Mouse (Mus musculus): ENCODE results near the gene Macf1.
"Not testable (repeated sequence)": the region's sequence is repeated elsewhere in the genome, so short reads cannot be mapped to it uniquely, and the experiment has no call there.

The Macf1 gene

DNA sequence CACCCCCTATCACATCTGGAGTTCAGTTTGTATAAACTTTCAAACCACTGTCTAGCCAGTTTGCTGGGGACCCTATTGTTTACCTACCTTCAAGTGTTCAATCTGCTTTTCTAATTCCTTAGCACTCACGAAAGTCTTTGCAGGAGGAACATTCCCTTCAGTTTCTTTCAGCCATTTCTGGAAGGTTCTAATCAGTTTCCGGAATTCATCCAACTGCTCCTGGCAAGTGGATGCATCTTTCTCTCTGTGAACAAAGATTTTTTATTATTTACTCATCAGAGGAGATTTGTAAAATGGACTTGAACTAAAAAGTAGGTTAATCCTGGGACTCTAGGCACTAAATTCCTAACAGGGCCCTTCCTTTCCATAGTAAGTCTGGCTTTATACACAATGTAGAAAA, 236.1 kb downstream of the Macf1 start:
- DNase-seq (ENCODE audit: low read depth, low spot score), result no peak

DNA sequence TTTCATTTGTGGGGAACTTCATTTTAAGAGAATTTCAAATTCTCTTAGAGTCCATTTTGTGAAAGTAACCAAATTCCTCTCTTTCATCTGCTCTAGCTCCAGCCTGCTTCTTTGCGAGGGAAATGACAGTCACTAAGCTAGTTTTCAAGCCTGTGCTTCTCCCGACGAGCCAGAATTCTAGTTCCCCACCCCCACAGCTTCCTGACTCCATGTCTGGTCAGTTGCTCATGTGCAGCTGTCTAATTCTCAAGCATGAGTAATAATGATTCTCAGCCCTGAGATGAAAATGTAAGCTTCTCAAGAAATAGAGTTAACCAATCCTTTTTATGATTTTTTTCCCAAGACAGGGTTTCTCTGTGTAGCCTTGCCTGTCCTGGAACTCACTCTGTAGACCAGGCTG, 236.9 kb downstream of the Macf1 start:
- DNase-seq (ENCODE audit: low read depth, low spot score), result no peak

DNA sequence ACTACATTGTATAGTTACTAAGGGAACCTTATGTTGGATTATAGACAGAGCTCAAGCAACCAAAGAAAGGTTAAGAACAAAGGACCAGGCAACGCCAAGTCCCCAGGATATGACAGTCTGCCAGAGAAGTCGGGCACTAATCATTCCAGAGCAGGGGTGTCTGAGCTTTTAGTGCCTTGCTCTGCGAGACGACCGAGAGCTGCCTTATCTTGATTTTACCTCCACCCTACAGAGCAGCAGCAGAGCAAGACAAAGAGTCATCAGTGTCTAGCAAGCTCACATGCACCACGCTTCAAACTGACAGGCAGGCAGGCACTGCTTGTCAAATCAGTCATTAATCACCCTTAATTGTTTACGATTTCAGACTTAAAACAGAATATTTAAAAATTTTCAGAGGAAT, 237.4 kb downstream of the Macf1 start:
- DNase-seq (ENCODE audit: low read depth, low spot score), result no peak

DNA sequence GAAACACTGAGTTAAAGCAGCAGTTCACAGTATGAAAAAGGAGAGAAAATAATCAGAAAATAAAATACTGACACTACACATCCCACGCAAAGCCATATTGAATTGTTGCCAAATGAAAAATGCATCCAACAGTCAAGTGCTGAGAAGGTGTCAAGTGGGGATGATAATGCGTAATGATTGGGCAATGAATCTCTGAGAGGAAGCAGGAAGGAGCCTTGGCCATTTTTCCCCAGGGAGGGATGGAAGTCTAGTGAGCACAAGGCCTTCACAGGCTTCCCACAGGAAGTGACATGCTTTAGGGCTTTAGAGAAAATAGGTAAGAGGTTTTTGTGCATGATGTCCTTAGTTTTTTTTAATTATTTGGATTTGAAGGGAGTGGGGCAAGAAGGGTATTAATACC, 237.9 kb downstream of the Macf1 start:
- DNase-seq (ENCODE audit: low read depth, low spot score), result not testable (repeated sequence)

DNA sequence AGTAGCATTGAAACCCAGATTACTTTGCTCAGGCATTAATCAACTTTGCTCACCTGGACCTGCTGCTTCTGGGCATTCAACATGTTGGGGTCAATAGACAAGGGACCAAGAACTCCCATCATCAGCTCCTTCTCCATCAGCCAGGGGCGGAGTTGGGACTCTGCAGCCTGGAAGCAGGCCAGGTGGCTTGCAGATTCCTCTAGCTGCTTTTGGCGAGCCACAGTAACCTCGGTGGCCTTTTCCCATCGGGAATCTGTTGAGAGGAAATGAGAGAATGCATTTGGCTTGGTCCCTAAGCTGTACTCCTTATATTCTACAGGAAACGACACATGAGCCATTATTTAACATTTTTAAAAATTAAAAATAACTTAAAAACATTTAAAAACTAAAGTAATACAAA, 245.7 kb downstream of the Macf1 start:
- no peak for DNase-seq (ENCODE audit: low read depth, low spot score)

DNA sequence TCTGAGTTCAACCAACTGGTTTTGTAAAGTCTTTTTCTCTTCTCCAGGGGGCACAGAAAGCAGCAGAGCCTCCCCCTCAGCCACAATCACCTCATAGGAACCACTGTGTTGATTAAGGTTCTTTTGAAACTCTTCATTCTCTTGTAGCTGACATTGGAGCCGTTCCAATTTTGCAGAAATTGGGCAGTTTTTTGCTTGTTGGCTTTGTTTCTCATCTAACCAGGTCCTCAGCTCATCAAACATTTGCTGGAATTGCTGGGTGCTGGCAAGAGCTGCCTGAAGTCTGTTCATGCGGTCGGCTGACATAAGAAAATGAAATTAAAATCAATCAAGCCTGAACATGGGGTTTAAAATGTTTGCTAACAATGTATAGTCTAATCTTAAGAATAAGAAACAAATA, 251.0 kb downstream of the Macf1 start:
- DNase-seq (ENCODE audit: low read depth, low spot score), result no peak

DNA sequence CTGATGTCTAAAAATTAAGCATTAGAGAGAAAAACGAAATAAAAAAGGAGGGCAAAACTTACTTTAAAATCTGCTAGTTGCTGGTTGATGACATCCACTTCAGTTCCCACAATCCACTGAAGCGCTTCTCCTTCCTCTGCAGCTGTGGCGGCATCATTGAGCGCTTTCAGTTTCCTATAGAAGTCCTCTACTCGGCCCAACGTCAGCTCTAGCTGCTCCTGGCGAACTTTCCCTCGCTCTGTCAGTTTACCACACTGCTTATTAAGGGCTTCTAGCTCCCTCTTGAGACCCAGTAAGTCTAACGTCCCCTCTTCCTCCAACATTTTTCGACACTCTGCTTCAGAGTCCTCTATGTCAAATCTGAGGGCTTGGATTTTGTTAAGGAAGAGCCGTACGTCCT, 252.2 kb downstream of the Macf1 start:
- no peak for DNase-seq (ENCODE audit: low read depth, low spot score)

DNA sequence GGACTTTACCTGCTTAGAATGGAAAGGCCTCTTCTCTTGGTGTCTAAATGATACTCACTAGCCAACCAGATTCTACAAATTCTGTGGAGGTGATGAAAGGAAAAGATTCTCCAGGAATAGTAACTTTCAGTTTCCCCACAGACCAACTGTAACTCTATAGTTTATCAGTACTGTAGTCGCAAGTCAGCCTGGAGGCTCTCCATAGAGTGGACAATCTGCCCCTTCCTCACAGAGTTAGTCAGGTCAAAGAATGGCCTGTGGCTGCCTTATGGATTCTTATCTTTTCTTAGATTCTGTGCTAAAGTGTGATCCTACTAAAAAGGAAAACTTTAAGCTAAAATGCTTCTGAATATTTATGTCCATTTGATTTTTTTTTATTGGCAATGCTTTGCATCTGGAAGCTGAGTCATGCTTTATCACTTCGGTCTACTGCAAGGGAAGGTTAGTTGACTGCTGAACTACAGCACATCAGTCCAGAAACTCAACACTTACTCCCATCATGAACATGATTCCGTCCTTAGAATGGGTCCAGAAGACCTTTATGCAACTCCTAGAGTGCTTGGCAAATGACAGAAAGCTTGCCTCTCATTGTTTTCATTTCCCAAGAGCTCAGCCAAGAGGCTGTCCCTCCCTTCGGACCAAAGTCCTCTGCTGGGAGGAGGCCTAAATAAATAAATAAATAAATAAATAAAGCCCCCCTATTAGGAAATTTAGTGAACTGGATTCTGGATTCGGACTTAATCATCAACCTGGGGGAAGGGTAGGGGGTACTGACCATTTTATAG, 256.1 kb downstream of the Macf1 start:
- no peak for DNase-seq (ENCODE audit: low read depth, low spot score)

DNA sequence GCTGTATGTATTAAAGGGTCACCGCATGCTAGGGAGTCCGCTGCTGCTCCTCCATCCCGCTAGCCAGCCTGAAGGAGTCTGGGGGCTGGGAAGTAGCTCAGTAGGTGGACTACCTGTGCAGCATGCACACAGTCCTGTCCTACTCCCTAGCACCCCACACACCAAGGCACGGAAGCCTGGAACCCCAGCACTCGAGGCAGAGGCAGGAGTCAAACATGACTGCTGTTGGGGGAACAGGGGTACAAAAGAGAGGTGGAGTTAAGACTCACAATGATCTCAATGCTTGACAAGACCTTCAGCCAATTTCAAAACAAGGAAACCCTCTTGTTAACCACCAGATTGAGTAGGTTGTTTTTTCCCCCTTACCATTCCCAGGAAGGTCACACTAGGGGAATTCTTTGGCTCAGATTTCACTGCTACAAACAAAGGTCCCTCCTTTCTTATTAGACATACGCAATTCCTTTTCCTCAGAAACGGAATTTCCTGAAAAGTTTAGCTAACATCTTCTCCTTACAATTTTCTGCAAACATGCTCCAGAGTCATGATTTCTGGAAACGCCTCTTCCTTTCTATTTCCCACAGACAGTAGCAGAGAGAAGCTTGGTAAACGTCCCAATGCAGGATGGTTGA, 256.8 kb downstream of the Macf1 start:
- DNase-seq (ENCODE audit: low read depth, low spot score), result no peak

DNA sequence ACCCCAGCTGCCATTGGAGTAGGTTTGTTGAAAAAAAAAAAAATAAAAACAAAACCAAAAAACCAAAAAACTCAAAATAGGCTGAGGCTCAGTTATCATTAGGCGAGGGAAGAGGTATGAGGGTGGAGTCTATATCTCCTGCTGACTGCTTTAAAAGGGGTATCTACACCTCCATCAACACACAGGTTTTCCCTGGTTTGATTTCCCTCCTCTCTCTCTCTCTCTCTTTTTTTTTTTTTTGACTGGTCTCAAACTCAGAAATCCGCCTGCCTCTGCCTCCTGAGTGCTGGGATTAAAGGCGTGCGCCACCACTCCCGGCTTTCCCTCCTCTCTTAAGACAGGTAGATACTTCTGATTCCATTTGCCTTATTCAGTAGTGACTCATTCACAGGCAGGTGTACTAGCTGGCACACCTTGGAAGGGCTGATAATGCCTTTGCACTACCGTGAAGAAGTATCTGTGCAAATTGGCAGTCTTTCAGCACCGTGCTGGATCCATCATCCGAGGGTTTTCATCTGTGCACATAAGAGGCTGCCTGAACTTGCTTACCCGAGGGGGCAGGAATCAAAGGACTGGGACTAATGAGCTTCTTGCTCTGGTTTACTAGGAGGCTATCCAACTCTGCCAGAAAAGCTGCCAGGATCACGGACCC, 257.6 kb downstream of the Macf1 start:
- DNase-seq (ENCODE audit: low read depth, low spot score), result no peak

DNA sequence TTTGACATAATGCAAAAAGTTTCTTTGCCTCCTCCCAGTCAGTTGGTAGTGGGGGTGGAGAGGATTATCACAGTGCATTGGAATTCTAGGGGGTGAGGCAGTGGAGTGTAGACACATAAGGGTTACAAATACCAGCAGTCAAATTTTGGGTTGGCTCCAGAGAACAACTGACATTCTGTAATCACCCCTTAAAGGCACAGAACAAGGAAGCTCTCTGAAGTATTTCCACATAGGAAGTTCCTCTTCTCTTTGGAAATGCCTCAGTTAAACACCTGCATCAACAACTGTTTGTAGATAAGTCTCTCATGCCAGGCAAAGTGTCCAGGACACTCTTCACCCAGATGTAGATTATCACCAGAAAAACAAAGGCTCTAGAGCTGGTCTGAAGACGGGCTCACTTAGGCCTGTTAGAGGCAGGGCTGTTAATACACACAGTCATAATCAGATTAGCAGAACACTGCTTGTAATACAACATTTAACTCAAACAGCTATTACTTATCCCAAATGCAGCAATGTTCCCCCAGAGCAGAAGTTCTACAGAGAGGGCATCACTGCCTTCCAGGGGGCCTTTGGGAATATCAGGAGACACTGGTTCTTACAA, 258.4 kb downstream of the Macf1 start:
- DNase-seq (ENCODE audit: low read depth, low spot score), result no peak

DNA sequence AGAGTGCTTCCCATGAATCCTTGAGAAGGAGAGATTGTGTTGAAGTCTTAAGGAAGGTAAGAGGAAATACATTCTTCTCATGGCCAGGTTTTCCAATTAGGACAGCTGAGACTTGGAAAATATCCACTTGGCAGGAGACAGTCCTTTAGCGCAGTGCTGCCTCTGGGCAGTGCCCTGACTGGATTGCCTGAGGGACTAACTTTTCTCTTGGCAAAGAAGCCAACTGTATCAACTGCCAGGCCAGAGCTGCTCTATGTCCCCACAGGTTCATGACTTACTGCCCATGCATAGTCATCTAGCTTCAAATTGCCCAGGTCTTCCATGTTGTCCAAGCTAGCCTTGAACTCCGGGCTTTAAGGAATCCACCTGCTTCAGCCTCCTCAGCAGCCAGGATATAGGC, 260.1 kb downstream of the Macf1 start:
- DNase-seq (ENCODE audit: low read depth, low spot score), result no peak

DNA sequence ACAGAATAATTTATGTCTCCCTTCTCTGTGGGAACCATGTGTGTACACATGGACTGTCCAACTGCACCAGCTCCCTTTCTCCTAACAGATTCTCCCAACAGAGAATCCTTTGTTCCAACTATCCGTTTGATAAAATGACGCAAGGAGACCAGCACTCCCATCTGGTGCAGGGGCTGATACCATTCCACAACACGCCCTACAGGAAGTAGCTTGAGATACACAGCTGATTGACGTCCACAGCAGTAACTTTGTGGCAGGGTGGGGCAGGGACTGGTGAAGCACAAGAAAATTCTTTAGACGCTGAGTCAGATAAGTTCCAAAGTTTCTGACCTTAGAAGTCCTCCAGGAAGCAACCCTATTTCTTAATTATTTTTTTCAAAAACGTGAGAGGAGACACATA, 261.3 kb downstream of the Macf1 start:
- DNase-seq (ENCODE audit: low read depth, low spot score), result peak; percentile 22

DNA sequence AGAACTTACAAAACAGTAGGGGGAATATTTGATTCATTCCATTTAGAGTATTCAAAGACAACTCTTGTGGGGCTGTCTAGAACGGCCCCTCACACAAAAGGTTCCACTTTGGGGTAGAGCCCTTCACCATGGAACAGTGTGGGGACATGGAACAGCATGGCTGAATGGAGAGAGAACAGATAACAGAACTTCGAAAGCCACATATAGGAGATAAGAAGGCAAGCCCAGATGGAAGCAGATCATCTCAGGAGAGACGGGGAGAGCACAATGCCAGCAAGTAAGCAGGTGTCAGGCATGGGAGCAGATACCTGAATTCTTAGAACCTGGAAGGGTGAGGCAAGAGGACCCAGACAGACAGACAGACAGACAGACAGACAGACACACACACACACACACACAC, 266.1 kb downstream of the Macf1 start:
- no peak for DNase-seq (ENCODE audit: low read depth, low spot score)

DNA sequence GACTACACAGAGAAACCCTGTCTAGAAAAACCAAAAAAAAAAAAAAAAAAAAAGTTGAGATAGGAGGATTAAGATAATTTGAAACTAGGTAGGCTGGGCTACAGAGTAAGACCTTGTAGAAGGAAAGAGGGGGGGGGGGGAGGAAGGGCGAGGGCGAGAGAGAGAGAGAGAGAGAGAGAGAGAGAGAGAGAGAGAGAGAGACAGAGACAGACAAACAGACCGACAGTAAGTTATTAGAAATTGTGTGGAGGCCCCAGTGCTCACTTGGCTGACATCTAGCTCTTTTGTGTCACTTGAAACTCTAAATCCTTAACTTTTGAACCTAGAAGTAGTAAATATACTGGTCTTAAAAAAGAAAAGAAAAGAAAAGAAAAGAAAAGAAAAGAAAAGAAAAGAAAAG, 266.7 kb downstream of the Macf1 start:
- no peak for DNase-seq (ENCODE audit: low read depth, low spot score)

DNA sequence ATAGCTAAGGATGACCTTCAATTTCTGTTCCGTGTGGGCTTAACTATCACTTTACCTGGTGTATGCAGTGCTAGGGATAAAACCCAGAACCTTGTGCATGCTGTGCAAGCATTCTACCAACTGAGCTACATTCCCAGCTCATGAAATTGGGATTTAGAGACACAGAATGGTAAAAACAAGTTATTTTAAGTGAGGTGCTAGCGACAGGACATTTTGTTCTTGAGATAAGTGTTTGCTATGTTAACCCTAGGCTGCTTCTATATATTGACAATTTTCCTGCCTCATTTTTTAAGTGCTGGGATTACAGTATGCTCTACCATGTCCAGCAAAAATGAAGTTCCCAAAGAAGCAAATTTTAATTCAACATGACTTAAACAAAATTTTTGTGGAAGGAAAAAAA, 267.3 kb downstream of the Macf1 start:
- no peak for DNase-seq (ENCODE audit: low read depth, low spot score)

DNA sequence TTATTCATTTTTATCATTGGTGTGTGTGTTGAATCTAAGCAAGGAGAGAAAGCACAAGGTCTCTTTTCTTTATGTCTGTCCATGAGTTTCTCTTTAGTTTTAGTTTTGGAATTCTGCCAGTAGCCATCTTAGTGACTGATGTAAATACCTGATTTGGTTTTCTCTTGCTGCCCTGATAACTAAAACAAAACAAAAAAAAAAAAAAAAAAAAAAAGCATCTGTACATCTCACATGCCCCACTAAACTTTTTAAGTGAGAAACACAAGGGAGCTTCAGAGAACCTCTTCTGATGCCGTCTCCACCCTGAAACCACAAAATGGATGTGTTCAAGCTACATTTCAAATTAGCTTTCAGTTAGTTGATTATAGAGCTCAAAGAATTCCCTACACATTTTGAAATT, 268.6 kb downstream of the Macf1 start:
- no peak for DNase-seq (ENCODE audit: low read depth, low spot score)

DNA sequence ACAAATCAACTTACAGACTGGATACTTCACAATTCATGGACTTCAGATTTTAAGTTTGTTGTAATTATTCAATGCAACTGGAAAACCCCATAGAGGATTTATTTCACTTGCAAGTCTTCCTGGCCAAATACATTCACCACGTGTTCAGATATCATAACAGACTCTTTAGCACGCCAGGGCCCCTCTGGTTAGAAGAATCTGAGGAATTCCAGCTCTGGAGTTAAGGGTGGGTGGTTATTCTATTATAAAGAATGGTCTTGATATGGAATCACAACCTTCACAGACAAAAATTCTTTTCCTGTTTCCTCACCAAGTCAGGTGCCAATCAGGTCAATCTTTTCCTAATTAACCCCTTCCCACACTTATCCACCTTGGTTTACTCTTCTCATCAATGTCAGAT, 270.3 kb downstream of the Macf1 start:
- DNase-seq (ENCODE audit: low read depth, low spot score), result no peak

DNA sequence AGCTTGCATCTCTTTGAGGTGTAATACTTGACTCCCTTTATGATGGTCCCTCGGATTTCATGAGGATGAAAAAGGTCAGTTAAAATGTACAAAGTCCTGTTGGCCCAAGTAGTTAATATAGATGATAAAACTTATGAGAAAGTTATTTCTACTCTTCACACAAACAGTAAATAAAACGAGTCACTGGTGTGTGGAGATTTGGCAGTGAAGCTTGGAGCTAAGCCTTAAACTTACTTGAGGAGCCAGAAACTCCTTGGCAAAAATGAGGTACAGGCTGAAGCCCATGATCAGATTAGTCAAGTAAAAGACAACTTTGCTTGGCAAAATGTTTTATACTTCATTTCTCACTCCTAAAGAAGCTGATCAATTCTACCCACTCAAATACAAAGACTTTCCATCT, 271.2 kb downstream of the Macf1 start:
- DNase-seq (ENCODE audit: low read depth, low spot score), result no peak

DNA sequence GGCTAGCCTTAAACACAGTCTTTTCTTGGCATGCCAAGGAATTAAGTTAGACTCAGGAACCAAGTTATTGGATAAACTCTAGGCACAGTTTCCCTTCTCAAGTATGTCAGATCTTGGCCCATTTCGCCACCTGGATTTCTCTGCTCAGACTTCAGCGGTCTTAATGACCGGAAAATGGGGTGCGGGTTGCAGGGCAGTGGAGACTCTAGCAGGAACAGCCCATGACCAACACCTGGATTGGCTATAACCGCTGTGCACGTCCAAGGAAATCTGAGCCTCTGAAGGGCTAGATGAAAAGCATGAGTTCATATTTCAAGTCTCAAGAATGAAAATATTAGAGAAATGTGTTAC, 271.7 kb downstream of the Macf1 start:
- no peak for DNase-seq (ENCODE audit: low read depth, low spot score)

DNA sequence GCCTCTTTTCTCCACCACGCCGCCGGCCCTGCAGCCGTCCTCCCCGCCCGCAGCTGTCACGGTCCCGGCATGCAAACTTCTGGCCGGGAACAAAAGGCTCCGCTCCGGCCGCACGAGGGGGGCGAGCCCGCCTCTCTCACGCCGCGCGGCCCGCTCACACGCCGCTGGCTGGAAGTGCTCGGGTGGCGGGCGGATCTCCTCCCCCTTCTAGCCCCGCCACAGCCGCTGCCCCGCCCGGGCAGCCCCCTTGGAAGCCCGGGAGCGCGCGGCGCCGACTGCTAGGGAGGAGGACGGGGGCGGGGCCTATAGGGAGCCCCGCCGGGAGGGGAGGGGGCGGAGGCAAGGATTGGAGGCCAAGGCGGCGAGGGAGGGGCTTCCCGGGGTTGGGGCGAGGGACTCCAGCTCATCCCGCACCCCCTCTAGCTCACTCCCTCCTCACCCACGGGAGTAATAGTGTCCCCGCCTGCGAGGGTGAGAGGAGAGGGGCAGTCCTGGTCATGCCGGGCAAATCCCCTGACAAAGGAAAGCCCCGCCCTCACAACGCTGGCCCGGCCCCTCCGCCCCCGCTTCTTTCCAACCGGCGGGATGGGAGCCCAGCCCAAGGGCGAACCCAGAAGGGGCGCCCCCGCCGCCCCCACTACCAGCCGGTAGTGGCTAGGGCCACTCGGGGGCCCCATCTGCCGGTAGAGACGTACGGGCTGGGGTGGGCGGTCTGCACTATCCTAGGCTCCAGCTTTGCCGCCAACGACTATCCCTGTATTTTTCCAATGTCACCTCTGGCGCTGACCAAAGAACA, 272.2 kb downstream of the Macf1 start:
- DNase-seq (ENCODE audit: low read depth, low spot score), result peak; percentile 83

Measured in ES-CJ7 (cell line).